In genomic region chr7:16213196-16213595, GRCm38 (mm10) we compare ENCODE assay signal across 22 mouse cellular contexts. TPM values are rescaled to one million over a fixed set of nuclear protein-coding genes. Genes with fewer than 3 reads are reported as not detected.
"Had no signal": no experiment of that assay in that cellular context is flagged by ENCODE, and none has a peak within 500 bp of the region (broad histone marks: within the 10 kb centered on the region; RNA-seq: fewer than 3 reads in every experiment).

No protein-coding gene starts in this region.

- H3K4me2 ChIP-seq: lung, embryonic 15.5 days; midbrain, embryonic 13.5 days; neural tube, embryonic 13.5 days; stomach, embryonic 15.5 days had no signal

- H3K4me3 ChIP-seq: left cerebral cortex, adult 2 months; lung, embryonic 15.5 days; megakaryocyte, embryonic 14.5 days; midbrain, embryonic 10.5 days; midbrain, embryonic 13.5 days; myocyte; neural tube, embryonic 13.5 days; stomach, embryonic 15.5 days had no signal

- H3K9ac ChIP-seq: lung, embryonic 15.5 days; midbrain, embryonic 13.5 days; neural tube, embryonic 13.5 days; stomach, embryonic 15.5 days had no signal

- H3K9me3 ChIP-seq: lung, embryonic 15.5 days; megakaryocyte, embryonic 14.5 days; midbrain, embryonic 10.5 days; midbrain, embryonic 13.5 days; neural tube, embryonic 13.5 days; stomach, embryonic 15.5 days had no signal

- H3K27me3 ChIP-seq: lung, embryonic 15.5 days; megakaryocyte, embryonic 14.5 days; midbrain, embryonic 13.5 days; neural tube, embryonic 13.5 days; stomach, embryonic 15.5 days had no signal

- H3K27ac ChIP-seq: hindbrain, postnatal 0 days; left cerebral cortex, adult 2 months; lung, embryonic 15.5 days; midbrain, embryonic 10.5 days; midbrain, embryonic 13.5 days; neural tube, embryonic 13.5 days; stomach, embryonic 15.5 days had no signal

- H3K4me1 ChIP-seq: midbrain, embryonic 10.5 days; neural tube, embryonic 13.5 days; stomach, embryonic 15.5 days had no signal

- ATAC-seq: hindbrain, postnatal 0 days; inflammation-experienced regulatory T-cells, adult 6 months; midbrain, embryonic 13.5 days; midbrain, embryonic 16.5 days had no signal

- DNase-seq: kidney, adult 18-20 months; kidney, adult 9 months; kidney, postnatal 10 days; layer of hippocampus, postnatal 36 days; lung, adult 18-20 months; lung, postnatal 10 days; lung, postnatal 36 days; retina, postnatal 1 day; right cerebral cortex, postnatal 25 days; thymus, postnatal 4 days had no signal

RNA-seq across cellular contexts. Expression of gene C5ar2, which starts 30.8 kb away (rescaled TPM):
- polyA plus RNA-seq: limb, embryonic 11.5 days; myocyte had no signal

RNA-seq across cellular contexts. Expression of gene C5ar1, which starts 46.1 kb away (rescaled TPM):
- polyA plus RNA-seq: myocyte had no signal
